Mouse (Mus musculus) B cell, adult 67 days (primary cell): Measurements from ENCODE around the gene Kdm7a. TPM values are rescaled to one million over a fixed set of nuclear protein-coding genes. Genes with fewer than 3 reads are reported as not detected.

Experiments used
- total RNA-seq, 2 experiments: library from RNA; stranded (reverse); gene quantifications; 4 replicates each; pipeline ENCODE4 v1.2.4; 2023

Kdm7a gene
- total RNA-seq: 10 to 100 TPM; 88.9 to 94.1 TPM

GRCm38 (mm10) chr6:39206581-39207461 lies at the start of gene Kdm7a:
TSS of gene Kdm7a (minus strand) at chr6:39206789.

GRCm38 (mm10) chr6:39117584-39118455 lies 88.8 kb downstream of the Kdm7a start, which contains the start of gene Parp12:
TSS of gene Parp12 (minus strand) at chr6:39118349.

Other genes with a start within 250 kb of the Kdm7a start
- gene Parp12, start 88.4 kb downstream of the Kdm7a start, total RNA-seq: under 1 TPM; 0.27 to 0.44 TPM
- 10 to 100 TPM; 44.8 to 49.4 TPM for gene Slc37a3, start 170.9 kb upstream of the Kdm7a start, total RNA-seq
- gene Rab19, start 174.4 kb upstream of the Kdm7a start, total RNA-seq: 10 to 100 TPM in 1 of 2 experiments, 1 to 10 TPM in 1; 9.7 to 10.5 TPM
- gene Mkrn1, start 213.7 kb upstream of the Kdm7a start, total RNA-seq: 100 to 1,000 TPM in 1 of 2 experiments, 10 to 100 TPM in 1; 90.8 to 104 TPM